Mouse (Mus musculus) lung, embryonic 14.5 days (tissue): ENCODE measurements around the gene Kcnd3. TPM values are rescaled to one million over a fixed set of nuclear protein-coding genes. Genes with fewer than 3 reads are reported as not detected.
A peak's percentile ranks its signal among the peaks of the same experiment; 100 is the strongest.

Source experiments
- ATAC-seq: fragments of 200-750 bp; cut with Nextera tagmentation; 2 replicates; pipeline ENCODE4 v1.8.0; 2017; ENCODE audit warnings: mild to moderate bottlenecking, moderate TSS enrichment, moderate library complexity; ENCODE audit not compliant: insufficient read depth
- DNase-seq: peaks from one replicate; pipeline ENCODE4 v3.0.0-alpha.2; 2015
- H3K27ac ChIP-seq: fragments of 300-500 bp; sonication (generic); 2 replicates; pipeline ENCODE4 v1.5.1; 2014; ENCODE audit warnings: low read depth, mild to moderate bottlenecking, moderate library complexity
- H3K27me3 ChIP-seq: fragments of 300-500 bp; sonication (generic); 2 replicates; pipeline ENCODE4 v1.6.1; 2014; ENCODE audit warnings: low read length, control low read depth; ENCODE audit not compliant: insufficient read depth
- H3K36me3 ChIP-seq: fragments of 300-500 bp; sonication (generic); 2 replicates; pipeline ENCODE4 v1.6.1; 2014; ENCODE audit warnings: control low read depth; ENCODE audit not compliant: insufficient read depth
- H3K4me1 ChIP-seq: fragments of 300-500 bp; sonication (generic); 2 replicates; pipeline ENCODE4 v1.6.1; 2014; ENCODE audit warnings: antibody characterized with exemption, control low read depth; ENCODE audit not compliant: insufficient read depth
- H3K4me2 ChIP-seq: fragments of 300-500 bp; sonication (generic); 2 replicates; pipeline ENCODE4 v1.6.1; 2014; ENCODE audit warnings: mild to moderate bottlenecking
- H3K4me3 ChIP-seq: fragments of 300-500 bp; sonication (generic); 2 replicates; pipeline ENCODE4 v1.5.1; 2014; ENCODE audit warnings: low read depth, low read length
- H3K9ac ChIP-seq: fragments of 300-500 bp; sonication (generic); 2 replicates; pipeline ENCODE4 v1.6.1; 2014
- H3K9me3 ChIP-seq: fragments of 300-500 bp; sonication (generic); 2 replicates; pipeline ENCODE4 v1.6.1; 2016; ENCODE audit warnings: low read depth, low read length, control low read depth
- CTCF ChIP-seq: IDR thresholded peaks from 2 replicates; pipeline ENCODE4 v1.5.1; 2016; ENCODE audit warnings: antibody characterized with exemption, low read depth
- WGBS: fragments of 180-500 bp; shearing (Covaris S2); extraction: QIAGEN DNeasy Blood & Tissue Kit; methylation state at CpG from one replicate; pipeline ENCODE4 v1.1.7; 2014; 5-methylcytosine and 5-hydroxymethylcytosine counted together
- polyA plus RNA-seq: library from polyadenylated mRNA; unstranded; fragments of >200 nt; fragmentation: Nextera tagmentation; extraction: Ambion mirVana; gene quantifications from 2 replicates; pipeline ENCODE4 v1.2.1, GENCODE M21; 2014

Kcnd3 gene
- polyA plus RNA-seq, 1 experiment from 2014 or later, result 0.50 TPM

- ATAC-seq (no peak), DNase-seq (no peak)
- Histone ChIP-seq H3K36me3 (no peaks in the 10 kb centered on the region), H3K27me3 (peaks cover 35% of the 10 kb centered on the region), H3K4me2 (no peak overlapping the region), H3K9me3 (no peaks in the 10 kb centered on the region), H3K4me3 (no peak overlapping the region), H3K9ac (no peak overlapping the region), H3K4me1 (no peaks in the 10 kb centered on the region), H3K27ac (no peak overlapping the region)
- 74% methylated on average over 4 of the region's 4 CpGs for WGBS
- no peak for TF ChIP-seq CTCF
Measured at GRCm38 (mm10) chr3:105457657-105458056, 5.5 kb downstream of the Kcnd3 start.

- TF ChIP-seq CTCF, result no peak
Measured at GRCm38 (mm10) chr3:105466538-105466937, 14.4 kb downstream of the Kcnd3 start.

GRCm38 (mm10) chr3:105472564-105472963, 20.4 kb downstream of the Kcnd3 start:
- WGBS, result 68% methylated on average over 1 of the region's 1 CpGs
- no peak overlapping the region for H3K4me2 ChIP-seq
- H3K36me3 ChIP-seq, result no peaks in the 10 kb centered on the region
- no peaks in the 10 kb centered on the region for H3K27me3 ChIP-seq
- ATAC-seq (no peak), DNase-seq (no peak)
- TF ChIP-seq CTCF, result no peak
- no peak overlapping the region for H3K9ac ChIP-seq
- no peak overlapping the region for H3K27ac ChIP-seq
- no peak overlapping the region for H3K4me3 ChIP-seq
- no peaks in the 10 kb centered on the region for H3K9me3 ChIP-seq
- H3K4me1 ChIP-seq, result no peaks in the 10 kb centered on the region

More at GRCm38 (mm10) chr3:105466538-105466937, 14.4 kb downstream of the Kcnd3 start:
- Histone ChIP-seq H3K4me3 (no peak overlapping the region), H3K9ac (no peak overlapping the region), H3K27ac (no peak overlapping the region), H3K9me3 (no peaks in the 10 kb centered on the region), H3K4me1 (no peaks in the 10 kb centered on the region), H3K36me3 (no peaks in the 10 kb centered on the region), H3K27me3 (no peaks in the 10 kb centered on the region), H3K4me2 (no peak overlapping the region)
- DNase-seq, result no peak
- 61% methylated on average over 8 of the region's 8 CpGs for WGBS
- ATAC-seq, result no peak

GRCm38 (mm10) chr3:105476408-105476807, 24.3 kb downstream of the Kcnd3 start:
- DNase-seq, result no peak
- Histone ChIP-seq H3K36me3 (no peaks in the 10 kb centered on the region), H3K27me3 (no peaks in the 10 kb centered on the region), H3K9me3 (no peaks in the 10 kb centered on the region), H3K4me3 (no peak overlapping the region), H3K4me1 (no peaks in the 10 kb centered on the region), H3K9ac (no peak overlapping the region), H3K27ac (no peak overlapping the region), H3K4me2 (no peak overlapping the region)
- 80% methylated on average over 1 of the region's 1 CpGs for WGBS
- no peak for TF ChIP-seq CTCF
- no peak for ATAC-seq

- Histone ChIP-seq H3K4me3 (no peak overlapping the region), H3K36me3 (no peaks in the 10 kb centered on the region), H3K9ac (no peak overlapping the region), H3K4me1 (no peaks in the 10 kb centered on the region), H3K27me3 (no peaks in the 10 kb centered on the region), H3K27ac (no peak overlapping the region), H3K4me2 (no peak overlapping the region), H3K9me3 (no peaks in the 10 kb centered on the region)
- no peak for TF ChIP-seq CTCF
- ATAC-seq, result no peak
- 75% methylated on average over 4 of the region's 4 CpGs for WGBS
- no peak for DNase-seq
Measured at GRCm38 (mm10) chr3:105478876-105479275, 26.7 kb downstream of the Kcnd3 start.

GRCm38 (mm10) chr3:105481419-105481818, 29.3 kb downstream of the Kcnd3 start:
- H3K4me3 ChIP-seq, result no peak overlapping the region
- H3K27ac ChIP-seq, result no peak overlapping the region
- H3K27me3 ChIP-seq, result no peaks in the 10 kb centered on the region
- 70% methylated on average over 8 of the region's 8 CpGs for WGBS
- no peak overlapping the region for H3K4me2 ChIP-seq
- ATAC-seq (no peak), DNase-seq (no peak)
- no peak overlapping the region for H3K9ac ChIP-seq
- H3K9me3 ChIP-seq, result no peaks in the 10 kb centered on the region
- H3K4me1 ChIP-seq, result no peaks in the 10 kb centered on the region
- no peaks in the 10 kb centered on the region for H3K36me3 ChIP-seq
- no peak for TF ChIP-seq CTCF

GRCm38 (mm10) chr3:105483651-105484052, 31.5 kb downstream of the Kcnd3 start:
- H3K36me3 ChIP-seq, result no peaks in the 10 kb centered on the region
- no peak for TF ChIP-seq CTCF
- no peaks in the 10 kb centered on the region for H3K27me3 ChIP-seq
- no peak overlapping the region for H3K4me2 ChIP-seq
- H3K27ac ChIP-seq, result no peak overlapping the region
- no peaks in the 10 kb centered on the region for H3K9me3 ChIP-seq
- no peak overlapping the region for H3K9ac ChIP-seq
- no peak overlapping the region for H3K4me3 ChIP-seq
- no peak for ATAC-seq
- no peaks in the 10 kb centered on the region for H3K4me1 ChIP-seq
- DNase-seq, result no peak
- WGBS, result 51% methylated on average over 13 of the region's 13 CpGs

- 29% methylated on average over 8 of the region's 8 CpGs for WGBS
- Histone ChIP-seq H3K9ac (no peak overlapping the region), H3K9me3 (no peaks in the 10 kb centered on the region), H3K4me2 (no peak overlapping the region), H3K4me3 (no peak overlapping the region), H3K36me3 (no peaks in the 10 kb centered on the region), H3K27ac (no peak overlapping the region), H3K4me1 (no peaks in the 10 kb centered on the region), H3K27me3 (no peaks in the 10 kb centered on the region)
- ATAC-seq, result no peak
- peak; percentile 82 for DNase-seq
- no peak for TF ChIP-seq CTCF
Measured at GRCm38 (mm10) chr3:105487171-105487570, 35.0 kb downstream of the Kcnd3 start.
